Mouse (Mus musculus): ENCODE results near the gene Casp14.

DNA sequence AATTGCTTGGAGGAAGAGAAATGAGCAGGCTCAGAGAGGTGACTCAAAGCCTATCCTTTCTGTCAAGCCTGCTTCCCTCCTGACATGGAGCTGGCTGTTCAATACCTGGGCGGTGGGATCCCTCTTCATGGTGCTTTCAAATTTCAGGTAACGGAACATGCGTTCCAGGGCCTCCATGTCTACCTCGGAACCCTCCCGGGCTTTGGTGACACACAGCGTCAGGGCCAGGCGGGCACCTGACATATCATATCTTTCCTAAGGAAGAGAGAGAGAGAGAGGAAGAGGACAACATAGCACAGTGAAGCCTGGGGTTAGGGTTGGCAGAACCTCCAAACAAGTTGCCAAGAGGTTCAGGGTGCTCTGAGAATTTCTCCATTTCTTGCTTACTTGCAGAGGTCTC is 2.9 kb downstream of the Casp14 start:
- TF ChIP-seq CTCF (IDR thresholded peaks at IDR 0.05; ENCODE audit: insufficient read depth, low read depth, low read length), result no peak
- no peak for TF ChIP-seq POLR2A (IDR thresholded peaks at IDR 0.05; ENCODE audit: insufficient read depth, low read depth, low read length)

Measured in olfactory bulb, adult 2 months (tissue).